Mouse (Mus musculus) urinary bladder, postnatal 10 days (tissue): ENCODE results near the gene Pfdn6.
"Not testable (repeated sequence)": the region's sequence is repeated elsewhere in the genome, so short reads cannot be mapped to it uniquely, and the experiment has no call there.

Experiments
- DNase-seq: peaks from one replicate; pipeline ENCODE4 v3.0.0; 2022; ENCODE audit warnings: low spot score

Pfdn6 gene

GRCm38 (mm10) chr17:33897114-33897794 is 42.9 kb downstream of the Pfdn6 start:
- no peak for DNase-seq

- not testable (repeated sequence) for DNase-seq
Measured at GRCm38 (mm10) chr17:33893011-33893410, 47.1 kb downstream of the Pfdn6 start.

- no peak for DNase-seq
Measured at GRCm38 (mm10) chr17:33892429-33892828, 47.7 kb downstream of the Pfdn6 start.

GRCm38 (mm10) chr17:33891892-33892291 is 48.3 kb downstream of the Pfdn6 start:
- not testable (repeated sequence) for DNase-seq

DNA sequence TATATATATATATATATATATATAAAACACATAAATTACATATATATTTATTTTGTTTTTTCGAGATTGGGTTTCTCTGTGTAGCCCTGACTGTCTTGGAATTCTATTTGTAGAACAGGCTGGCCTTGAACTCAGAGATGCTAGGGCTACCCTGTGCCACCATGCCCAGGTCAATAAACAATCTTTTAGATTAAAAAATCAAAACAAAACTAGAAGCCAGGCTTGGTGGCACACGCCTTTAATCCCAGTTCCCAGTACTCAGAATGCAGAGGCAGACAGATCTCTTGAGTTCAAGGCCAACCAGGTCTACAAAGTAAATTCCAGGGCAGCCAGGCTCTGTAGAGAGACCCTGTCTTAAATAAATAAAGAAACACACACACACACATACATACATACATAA is 48.8 kb downstream of the Pfdn6 start:
- no peak for DNase-seq

DNA sequence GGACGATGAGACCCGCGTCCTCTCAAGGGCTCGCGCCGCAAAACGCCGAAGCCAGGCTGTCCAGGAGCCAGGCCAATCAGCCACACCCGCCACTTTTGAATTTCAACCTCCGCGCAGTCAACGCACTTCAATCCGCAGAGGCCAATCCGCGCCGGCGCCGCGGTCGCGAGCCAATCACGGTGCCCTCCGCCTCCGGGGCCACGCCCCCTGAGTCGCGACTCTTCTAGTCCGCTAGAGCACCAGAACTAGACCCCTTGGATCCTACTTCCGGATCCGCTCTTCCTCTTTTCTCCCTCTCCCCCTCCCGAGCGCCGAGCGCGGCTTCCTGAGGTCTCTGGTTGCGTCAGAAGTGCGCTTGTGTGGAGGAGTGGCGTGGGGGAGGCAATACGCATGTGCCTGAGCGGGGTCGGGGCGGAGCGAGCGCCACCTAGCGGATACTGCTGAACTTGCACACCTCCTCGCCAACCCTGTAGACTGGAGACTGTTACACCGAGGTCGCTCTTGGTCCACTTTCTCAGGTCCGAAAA is 49.5 kb downstream of the Pfdn6 start, which contains the start of gene Kifc1:
TSS of gene Kifc1 (minus strand) at position 129 of the 527 bp plus-strand sequence.
- peak; percentile 98 for DNase-seq

DNA sequence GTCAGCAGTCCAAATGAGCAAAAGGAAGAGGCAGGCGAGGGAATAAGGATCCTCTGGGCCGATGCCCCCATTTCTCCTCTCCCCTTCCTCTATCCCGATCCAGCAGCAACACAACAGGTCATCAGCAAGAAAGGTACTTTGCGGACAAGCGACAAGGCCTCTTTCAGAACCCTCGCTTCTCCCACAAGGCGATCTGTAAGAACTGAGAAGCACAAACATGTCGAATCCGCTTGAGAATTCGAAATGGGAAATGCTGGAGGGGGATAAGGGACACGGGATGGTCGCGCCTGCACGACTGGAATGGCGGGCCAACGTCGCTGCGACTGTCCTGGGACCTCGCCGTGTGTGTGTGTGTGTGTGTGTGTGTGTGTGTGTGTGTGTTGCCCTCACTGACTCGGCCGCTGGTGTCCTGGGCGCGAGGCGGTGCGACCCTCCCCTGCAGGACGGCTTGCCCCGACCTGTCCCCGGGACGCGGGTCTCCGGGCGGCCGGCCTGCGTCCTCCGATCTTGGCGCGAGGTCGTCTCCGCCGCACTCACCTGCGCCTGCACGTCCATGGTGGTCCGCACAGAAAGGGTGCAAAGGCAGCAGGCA is 50.1 kb downstream of the Pfdn6 start:
- not testable (repeated sequence) for DNase-seq
